Comparison of ENCODE assay signal across 12 mouse cellular contexts in the genomic region with DNA sequence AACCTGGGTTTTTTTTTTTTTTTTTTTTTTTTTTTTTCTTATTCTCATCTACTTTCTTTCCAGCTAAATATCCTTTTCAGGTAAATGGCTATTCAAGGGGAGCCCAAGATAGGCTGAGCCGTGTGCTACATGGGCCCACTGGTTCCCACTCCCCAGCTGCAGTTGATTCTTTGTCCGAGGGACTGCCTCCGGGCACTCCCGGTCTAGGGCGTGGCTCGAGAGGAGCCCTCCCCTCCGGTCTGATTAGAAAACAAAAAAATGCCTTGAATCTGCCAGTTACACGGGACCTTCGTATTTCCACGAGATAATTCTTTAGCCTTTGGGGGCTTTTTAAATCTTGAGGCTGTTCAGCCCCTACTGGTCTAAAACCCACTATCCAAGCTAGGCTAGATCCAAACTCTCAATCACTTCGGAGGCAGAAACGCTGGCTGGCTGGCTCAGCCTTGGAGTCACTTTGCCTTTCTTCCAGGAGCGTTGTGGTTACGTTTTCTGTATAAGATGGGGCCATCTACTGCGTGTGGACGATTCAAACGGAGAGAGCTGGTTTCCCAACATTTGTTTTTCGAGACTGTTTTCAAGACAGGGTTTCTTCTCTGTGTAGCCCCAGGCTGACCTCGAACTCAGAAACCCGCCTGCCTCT. TPM values are rescaled to one million over a fixed set of nuclear protein-coding genes. Genes with fewer than 3 reads are reported as not detected.
DNase-seq lines count a peak whose midpoint lies in the region; ATAC-seq and TF ChIP-seq lines count a peak whose summit lies in the region.
"Had no signal": no experiment of that assay in that cellular context is flagged by ENCODE, and none has a peak within 500 bp of the region (broad histone marks: within the 10 kb centered on the region; RNA-seq: fewer than 3 reads in every experiment).

No protein-coding gene starts in this region.

- no peak overlapping the region for H3K27ac ChIP-seq in gastrocnemius, adult 2 months
- no peak overlapping the region for H3K27ac ChIP-seq in ES-Bruce4 (ENCODE audit: insufficient read depth, low read length)
- no peak overlapping the region for H3K27ac ChIP-seq in lung, postnatal 0 days (ENCODE audit: low read length)

- peak overlapping the region; percentile 33 for H3K9ac ChIP-seq in ES-Bruce4 (ENCODE audit: low read depth, poor library complexity, severe bottlenecking)
- no peak overlapping the region for H3K9ac ChIP-seq in lung, postnatal 0 days (replicated peaks; ENCODE audit: low read depth)

- peak; percentile 70 to 76; a peak in 3 of 4 replicates for ATAC-seq in hematopoietic stem cell, adult 5-6 weeks (replicated peaks in 1 of 2; ENCODE audit: insufficient read depth in 1 of 2, low FRiP score in 2 of 2, low TSS enrichment in 1 of 2, low read depth in 1 of 2, poor library complexity in 2 of 2, severe bottlenecking in 2 of 2)
- ATAC-seq in lung, postnatal 0 days, result no peak

- WGBS in lung, postnatal 0 days, result 26% methylated on average over 20 of the region's 20 CpGs

- H3K4me1 ChIP-seq in ES-Bruce4 (ENCODE audit: control insufficient read depth, insufficient read depth, low read length), result peaks cover 2% of the 10 kb centered on the region
- no peaks in the 10 kb centered on the region for H3K4me1 ChIP-seq in lung, postnatal 0 days (ENCODE audit: insufficient read depth, low read depth, low read length)

- intact Hi-C loops in gastrocnemius, adult 2 months (cut with DNase I), result no loop called here
- intact Hi-C loops in gastrocnemius, postnatal 14 days (cut with DNase I; ENCODE audit: low total_unique reads), result no loop called here

- peak; percentile 81 for TF ChIP-seq EP300 in ES-Bruce4 (IDR thresholded peaks at IDR 0.05; ENCODE audit: insufficient read depth, low read depth, low read length)
- TF ChIP-seq EP300 in lung, postnatal 0 days (IDR thresholded peaks at IDR 0.05), result no peak

- peak overlapping the region; percentile 48 for H3K4me2 ChIP-seq in lung, postnatal 0 days (replicated peaks; ENCODE audit: low read depth, low read length)

- no peak for TF ChIP-seq POLR2A in ES-Bruce4 (IDR thresholded peaks at IDR 0.05; ENCODE audit: insufficient read depth, low read length)

- 0 out of 2 replicates have a peak, but pooled peaks cover 2% of the 10 kb centered on the region for H3K27me3 ChIP-seq in ES-Bruce4 (ENCODE audit: control insufficient read depth, insufficient read depth, low read length, poor library complexity, severe bottlenecking)
- H3K27me3 ChIP-seq in lung, postnatal 0 days (replicated peaks; ENCODE audit: insufficient read depth, low read length), result no peaks in the 10 kb centered on the region

- H3K36me3 ChIP-seq in ES-Bruce4 (ENCODE audit: control insufficient read depth, insufficient read depth, low read length, poor library complexity, severe bottlenecking), result no peaks in the 10 kb centered on the region
- no peaks in the 10 kb centered on the region for H3K36me3 ChIP-seq in lung, postnatal 0 days (ENCODE audit: insufficient read depth, low read length)

- H3K4me3 ChIP-seq in gastrocnemius, adult 2 months, result peak overlapping the region; percentile 49
- H3K4me3 ChIP-seq in ES-Bruce4 (ENCODE audit: low read depth, low read length), result peak overlapping the region; percentile 79
- 0 out of 2 replicates have a peak overlapping the region, but pooled peaks have one; percentile 8 for H3K4me3 ChIP-seq in lung, postnatal 0 days (ENCODE audit: low read depth, low read length)

- DNase-seq in gastrocnemius, adult 2 months, result no peak
- no peak for DNase-seq in gastrocnemius, postnatal 14 days
- DNase-seq in lung, postnatal 0 days (ENCODE audit: low spot score), result no peak
- DNase-seq in gastrocnemius, adult 18-20 months (ENCODE audit: low spot score), result no peak
- DNase-seq in gastrocnemius, postnatal 25 days, result no peak
- no peak for DNase-seq in adrenal gland, postnatal 10 days

- TF ChIP-seq CTCF in gastrocnemius, adult 2 months (IDR thresholded peaks at IDR 0.05), result no peak
- TF ChIP-seq CTCF in ES-Bruce4 (IDR thresholded peaks at IDR 0.05; ENCODE audit: low read depth, low read length), result no peak
- no peak for TF ChIP-seq CTCF in lung, postnatal 0 days (IDR thresholded peaks at IDR 0.05)

- no peaks in the 10 kb centered on the region for H3K9me3 ChIP-seq in ES-Bruce4 (replicated peaks; ENCODE audit: control insufficient read depth, insufficient read depth, low read length, poor library complexity, severe bottlenecking)
- H3K9me3 ChIP-seq in lung, postnatal 0 days (ENCODE audit: low read length), result no peaks in the 10 kb centered on the region

RNA-seq across cellular contexts. Expression of a gene that starts 1.4 kb away (rescaled TPM):
- total RNA-seq in gastrocnemius, adult 2 months (2021), result not detected
- total RNA-seq in gastrocnemius, postnatal 14 days (2021), result not detected
- 203 and 217 TPM in 2 replicates for polyA plus RNA-seq in ES-Bruce4 (2011; ENCODE audit: insufficient read depth, insufficient read length, low read depth, missing spikeins)
- not detected in 2 replicates for total RNA-seq in hematopoietic stem cell, adult 5-6 weeks (2017)
- polyA plus RNA-seq in lung, postnatal 0 days (2015; fragmentation: Nextera tagmentation; extraction: Ambion mirVana), result not detected in 2 replicates
- not detected for total RNA-seq in gastrocnemius, adult 18-20 months (2021)
- not detected for total RNA-seq in gastrocnemius, postnatal 25 days (2021)
- total RNA-seq in adrenal gland, postnatal 10 days (2021), result not detected
- total RNA-seq: left cerebral cortex, postnatal 25 days had no signal
- polyA plus RNA-seq: brain, embryonic 14.5 days; C2C12; spleen, adult 2 months had no signal

RNA-seq across cellular contexts. Expression of a gene that starts 17.7 kb away (rescaled TPM):
- not detected for total RNA-seq in gastrocnemius, adult 2 months (2021)
- total RNA-seq in gastrocnemius, postnatal 14 days (2021), result not detected
- polyA plus RNA-seq in ES-Bruce4 (2011; ENCODE audit: insufficient read depth, insufficient read length, low read depth, missing spikeins), result 34.8 and 37.0 TPM in 2 replicates
- total RNA-seq in hematopoietic stem cell, adult 5-6 weeks (2017), result 2.2 and 5.4 TPM in 2 replicates
- polyA plus RNA-seq in lung, postnatal 0 days (2015; fragmentation: Nextera tagmentation; extraction: Ambion mirVana), result not detected in 2 replicates
- not detected for total RNA-seq in gastrocnemius, adult 18-20 months (2021)
- not detected for total RNA-seq in gastrocnemius, postnatal 25 days (2021)
- total RNA-seq in adrenal gland, postnatal 10 days (2021), result not detected
- total RNA-seq: left cerebral cortex, postnatal 25 days had no signal
- polyA plus RNA-seq: brain, embryonic 14.5 days; C2C12 had no signal

RNA-seq across cellular contexts. Expression of a gene that starts 25.3 kb away (rescaled TPM):
- total RNA-seq in gastrocnemius, adult 2 months (2021), result 1 to 10 TPM; 1.8 to 2.0 TPM
- total RNA-seq in gastrocnemius, postnatal 14 days (2021), result 1 to 10 TPM; 1.4 to 1.8 TPM
- 7.9 and 9.7 TPM in 2 replicates for polyA plus RNA-seq in ES-Bruce4 (2011; ENCODE audit: insufficient read depth, insufficient read length, low read depth, missing spikeins)
- 12.1 and 17.4 TPM in 2 replicates for total RNA-seq in hematopoietic stem cell, adult 5-6 weeks (2017)
- polyA plus RNA-seq in lung, postnatal 0 days (2015; fragmentation: Nextera tagmentation; extraction: Ambion mirVana), result 8.9 and 9.5 TPM in 2 replicates
- 1 to 10 TPM in 1 of 2 experiments, under 1 TPM in 1; 0.80 to 1.1 TPM for total RNA-seq in gastrocnemius, adult 18-20 months (2021)
- 1 to 10 TPM; 1.8 to 1.9 TPM for total RNA-seq in gastrocnemius, postnatal 25 days (2021)
- 10 to 100 TPM; 10.5 to 11.2 TPM for total RNA-seq in adrenal gland, postnatal 10 days (2021)

Comparison
In these comparisons a context has a peak if more than half of its experiments do, and no peak if none do; other contexts are left out.
1. H3K4me3 ChIP-seq: peak in every context shown above with its lines; median percentile 79 in ES-Bruce4; 49 in gastrocnemius, adult 2 months; 8 in lung, postnatal 0 days.